Mouse (Mus musculus) cerebellum, postnatal 36 days (tissue): ENCODE measurements around the gene Vmn1r63.
"Not testable (repeated sequence)": the region's sequence is repeated elsewhere in the genome, so short reads cannot be mapped to it uniquely, and the experiment has no call there.

ENCODE experiments used
- DNase-seq, 2 experiments: peaks; one replicate each; pipeline ENCODE4 v3.0.0; 2021 to 2022; ENCODE audit warnings: mixed read lengths in 2 of 2

Gene Vmn1r63

DNA sequence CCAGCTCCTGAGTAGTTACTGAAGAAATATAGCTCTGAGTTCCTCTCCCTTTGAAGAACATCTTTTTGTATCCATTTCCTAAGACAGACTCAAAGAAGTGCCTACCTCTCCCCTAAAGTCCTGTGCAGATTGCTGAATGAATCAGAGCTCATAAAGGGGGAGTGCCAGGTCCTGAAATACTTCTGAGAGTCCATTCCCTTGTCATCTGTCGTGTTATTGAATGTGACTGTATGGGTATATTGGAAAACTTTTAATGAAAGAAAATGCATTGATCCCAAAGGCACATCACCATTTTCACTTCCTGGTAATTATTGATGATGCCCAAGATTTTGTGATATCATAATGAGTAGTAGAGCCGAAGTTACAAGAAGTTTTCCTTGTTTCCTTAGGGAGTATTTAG lies at the start of gene Vmn1r63:
Vmn1r63 (minus strand) TSS at position 101 of the 400 bp plus-strand sequence.
- not testable (repeated sequence) for DNase-seq
